Mouse (Mus musculus) thymus, adult 18-20 months (tissue): Measurements from ENCODE around the gene 6030445D17Rik.

Experiments
- DNase-seq, 2 experiments: peaks; one replicate each; pipeline ENCODE4 v3.0.0; 2022; ENCODE audit warnings: mixed read lengths in 2 of 2

Gene 6030445D17Rik

GRCm38 (mm10) chr4:136461206-136461605, 844 bp upstream of the 6030445D17Rik start:
- no peak for DNase-seq

DNA sequence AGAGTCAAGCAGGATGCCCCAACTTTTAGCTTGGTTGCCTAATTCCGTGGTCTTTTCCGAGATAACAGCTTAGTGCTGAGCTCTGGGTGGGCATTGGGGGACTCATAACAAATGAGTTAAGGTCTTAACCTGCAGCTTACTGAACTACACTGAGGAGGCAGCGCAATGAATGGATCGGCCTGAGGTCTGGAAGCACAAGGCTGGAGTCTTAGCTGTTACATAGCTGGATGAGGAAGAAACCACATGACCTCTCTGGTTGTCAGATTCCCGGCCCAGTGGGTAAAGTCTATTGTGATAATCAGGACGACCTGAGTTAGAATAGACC, 327 bp upstream of the 6030445D17Rik start:
- DNase-seq = no peak

- no peak for DNase-seq
Measured at GRCm38 (mm10) chr4:136462839-136463178, 759 bp downstream of the 6030445D17Rik start.

DNA sequence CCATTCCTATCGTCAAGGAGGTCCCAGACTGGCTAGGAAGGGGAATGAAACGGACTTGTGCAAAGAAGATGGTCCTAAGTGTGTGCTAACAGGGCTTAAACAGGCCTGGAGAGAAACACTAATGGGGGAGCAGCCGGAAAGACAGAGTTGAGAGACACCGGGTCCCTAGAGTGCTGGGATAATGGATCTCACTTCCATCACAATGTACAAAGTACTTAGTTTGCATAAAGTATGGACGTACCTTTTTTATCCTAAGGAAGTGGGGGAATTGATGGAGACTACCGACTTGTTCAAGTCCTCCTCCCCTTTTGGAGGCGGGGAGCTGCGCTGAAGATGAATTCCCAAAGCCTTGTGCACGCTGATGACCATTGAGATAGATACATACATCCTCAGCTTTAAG, 1.4 kb downstream of the 6030445D17Rik start:
- DNase-seq = no peak

- DNase-seq = no peak
Measured at GRCm38 (mm10) chr4:136466226-136466625, 4.2 kb downstream of the 6030445D17Rik start.

DNA sequence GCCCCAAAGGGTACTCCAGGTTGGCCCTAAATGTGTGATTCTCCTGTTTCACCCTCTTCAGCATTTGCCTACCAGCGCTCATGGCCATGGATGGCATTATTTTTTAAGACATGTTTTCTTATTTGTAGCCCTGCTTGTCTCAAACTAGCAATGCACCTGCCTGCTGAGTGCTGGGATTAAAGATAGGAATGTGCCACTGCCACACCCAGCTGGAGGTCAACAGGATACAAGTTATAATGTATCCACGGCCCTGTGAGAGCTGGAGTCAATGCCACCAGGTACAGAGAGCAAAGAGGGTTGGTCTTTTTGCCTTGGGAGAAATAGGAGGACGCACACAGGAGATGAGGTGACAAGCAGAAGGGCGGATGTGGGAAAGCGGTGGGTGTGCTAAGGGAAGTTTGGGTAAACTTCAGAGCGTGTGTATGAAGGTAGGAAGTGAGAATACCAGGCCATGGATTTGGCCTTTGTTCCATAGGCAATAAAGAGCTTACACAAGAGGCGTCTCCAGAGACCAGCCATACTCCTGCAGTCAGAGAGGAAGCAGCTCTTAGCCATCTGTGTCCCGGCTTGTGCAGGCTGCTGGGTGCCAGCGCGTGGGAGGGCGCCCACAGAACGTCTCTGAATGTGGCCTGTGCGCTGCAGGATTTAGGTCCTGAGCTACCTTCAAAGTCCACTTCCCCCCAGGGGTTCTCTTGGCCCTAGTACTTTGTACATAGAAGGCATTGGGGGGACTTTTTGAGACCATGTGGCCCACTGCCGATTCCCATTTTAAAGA, 6.7 kb downstream of the 6030445D17Rik start:
- no peak for DNase-seq

- peak; percentile 75 to 78 for DNase-seq
Measured at GRCm38 (mm10) chr4:136469371-136469903, 7.4 kb downstream of the 6030445D17Rik start, which contains the start of gene Luzp1. Gene Luzp1 (plus strand): TSS chr4:136469761.

GRCm38 (mm10) chr4:136469941-136470346, 7.9 kb downstream of the 6030445D17Rik start:
- no peak for DNase-seq

- DNase-seq = no peak
Measured at GRCm38 (mm10) chr4:136470347-136471071, 8.5 kb downstream of the 6030445D17Rik start.

DNA sequence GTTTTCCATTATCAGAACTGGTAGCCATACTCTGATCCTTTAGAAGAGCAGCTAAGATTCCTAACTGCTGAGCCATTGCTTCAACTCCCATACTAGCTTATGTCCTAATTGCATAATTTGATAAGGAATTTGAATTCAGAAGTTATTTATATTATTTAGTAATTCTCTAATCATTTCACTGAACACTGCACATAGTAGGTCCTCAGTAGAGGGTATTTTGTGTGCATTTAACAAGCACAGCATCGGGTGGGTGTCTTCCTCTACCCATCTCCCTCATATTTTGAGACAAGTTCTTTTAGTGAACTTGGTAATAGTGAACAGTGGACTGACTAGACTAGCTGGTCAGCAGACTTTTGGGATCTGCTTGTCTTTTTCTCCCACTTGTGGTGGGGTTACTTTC, 14.6 kb downstream of the 6030445D17Rik start:
- DNase-seq = no peak

DNA sequence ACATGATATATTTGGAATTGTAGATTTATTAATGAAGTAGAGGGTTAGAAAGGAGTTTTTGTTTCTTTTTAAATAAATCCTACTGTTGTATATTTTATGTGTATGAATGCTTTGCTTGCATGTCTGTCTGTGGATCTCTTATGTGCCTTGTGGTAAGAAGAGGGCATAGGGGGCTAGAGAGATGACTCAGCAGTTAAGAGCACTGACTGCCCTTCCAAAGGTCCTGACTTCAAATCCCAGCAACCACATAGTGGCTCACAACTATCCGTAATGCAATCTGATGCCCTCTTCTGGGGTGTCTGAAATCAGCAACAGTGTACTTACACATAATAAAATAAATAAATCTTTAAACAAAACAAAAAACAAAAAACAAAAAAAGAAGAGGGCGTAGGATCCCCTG, 24.5 kb downstream of the 6030445D17Rik start:
- no peak for DNase-seq

GRCm38 (mm10) chr4:136495993-136496392, 33.9 kb downstream of the 6030445D17Rik start:
- no peak for DNase-seq

DNA sequence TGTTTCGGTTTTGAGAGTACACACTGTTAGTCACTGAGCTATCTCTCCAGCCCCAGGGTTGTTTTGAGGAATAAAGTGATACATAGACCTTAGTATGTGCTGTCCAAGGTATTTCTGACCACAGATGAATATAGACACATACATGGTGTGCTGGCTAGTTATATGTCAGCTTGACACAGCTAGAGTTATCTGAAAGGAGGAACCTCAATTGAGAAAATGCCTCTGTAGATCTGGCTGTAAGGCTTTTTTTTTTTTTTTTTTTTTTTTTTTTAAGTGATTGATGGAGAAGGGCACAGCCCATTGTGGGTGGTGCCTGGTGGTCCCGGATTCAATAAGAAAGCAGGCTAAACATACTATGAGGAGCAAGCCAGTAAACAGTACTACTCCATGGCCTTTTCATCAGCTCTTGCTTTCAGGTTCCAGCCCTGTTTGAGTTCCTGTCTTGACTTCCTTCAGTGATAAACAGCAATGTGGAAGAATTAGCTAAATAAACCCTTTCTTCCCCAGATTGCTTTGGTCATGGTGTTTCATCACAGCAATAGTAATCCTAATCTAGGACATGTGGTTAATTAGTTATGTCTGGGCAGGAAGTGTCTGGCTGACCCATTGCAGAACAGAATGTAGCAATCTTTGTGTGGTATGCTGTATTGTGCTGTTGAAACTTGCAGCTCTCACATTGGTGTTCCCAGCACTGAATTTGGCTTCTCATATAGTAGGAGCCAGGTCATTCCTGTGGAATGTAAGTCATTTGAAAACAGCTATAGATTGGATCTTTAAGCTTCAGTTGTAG, 43.6 kb downstream of the 6030445D17Rik start:
- DNase-seq = no peak

GRCm38 (mm10) chr4:136509857-136510256, 47.8 kb downstream of the 6030445D17Rik start:
- DNase-seq = peak in 1 of 2 experiments; percentile 5

DNA sequence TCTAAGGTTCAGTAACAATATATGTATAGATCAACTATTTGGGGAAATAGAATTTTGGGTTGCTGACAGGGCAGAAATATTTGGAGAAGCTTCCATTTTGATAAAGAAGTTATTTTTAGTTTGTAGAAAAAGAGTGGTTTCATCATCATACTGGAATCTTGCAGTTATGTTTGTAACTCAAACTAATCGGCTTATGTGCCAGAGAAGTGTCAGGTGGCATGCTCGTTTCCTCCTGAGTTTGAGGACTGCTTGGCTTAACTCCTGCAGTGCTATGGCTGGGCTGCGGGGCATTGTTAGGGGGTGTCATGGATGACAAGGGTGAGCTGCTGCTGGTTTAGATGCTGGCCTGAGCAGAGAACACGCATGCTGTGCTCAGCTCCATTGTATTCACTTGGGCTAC, 49.7 kb downstream of the 6030445D17Rik start:
- DNase-seq = no peak

- DNase-seq = no peak
Measured at GRCm38 (mm10) chr4:136512905-136513304, 50.9 kb downstream of the 6030445D17Rik start.
